Mouse (Mus musculus) heart, postnatal 25 days (tissue): Measurements from ENCODE around the gene Krtap8-1. TPM values are rescaled to one million over a fixed set of nuclear protein-coding genes. Genes with fewer than 3 reads are reported as not detected.

Experiments used
- DNase-seq: peaks from one replicate; pipeline ENCODE4 v3.0.0; 2022; ENCODE audit warnings: low spot score
- intact Hi-C: fragments of 180-260 bp; cut with DNase I; formaldehyde crosslinking; loops from one replicate; pipeline ENCODE4 v1.15.1; 2025
- total RNA-seq, 2 experiments: library from RNA; stranded (reverse); gene quantifications; 2 replicates each; pipeline ENCODE4 v1.2.3; 2021

Krtap8-1 gene
- total RNA-seq: not detected

DNA sequence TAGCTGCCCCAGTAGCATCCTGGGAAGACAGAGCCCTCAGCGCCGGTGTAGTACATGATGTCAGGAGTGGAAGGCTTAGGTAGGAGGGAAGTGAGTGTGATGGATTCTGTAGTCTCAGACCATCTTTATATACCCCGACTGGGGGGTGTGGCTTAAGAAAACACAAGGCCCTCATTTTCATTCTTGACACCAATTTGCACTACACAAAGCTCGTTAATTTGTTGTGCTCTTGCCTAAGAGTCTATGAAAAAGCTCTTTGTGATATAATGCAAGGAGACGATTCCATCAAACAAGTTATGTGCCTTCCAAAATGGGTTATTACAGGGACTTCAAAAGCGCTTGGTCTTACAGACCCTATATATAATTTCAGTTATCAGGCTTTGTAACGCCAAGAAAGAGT is at the start of gene Krtap8-1:
Krtap8-1 (minus strand) TSS at position 101 of the 400 bp plus-strand sequence.
- intact Hi-C loops: no loop called here
- no peak for DNase-seq

- no peak for DNase-seq
- intact Hi-C loops: no loop called here
Measured at GRCm38 (mm10) chr16:89537349-89537748, 49.6 kb upstream of the Krtap8-1 start.

GRCm38 (mm10) chr16:89530547-89530946 is 42.8 kb upstream of the Krtap8-1 start:
- DNase-seq: no peak
- intact Hi-C loops: no loop called here

GRCm38 (mm10) chr16:89529846-89530245 is 42.1 kb upstream of the Krtap8-1 start:
- no peak for DNase-seq
- intact Hi-C loops: no loop called here

DNA sequence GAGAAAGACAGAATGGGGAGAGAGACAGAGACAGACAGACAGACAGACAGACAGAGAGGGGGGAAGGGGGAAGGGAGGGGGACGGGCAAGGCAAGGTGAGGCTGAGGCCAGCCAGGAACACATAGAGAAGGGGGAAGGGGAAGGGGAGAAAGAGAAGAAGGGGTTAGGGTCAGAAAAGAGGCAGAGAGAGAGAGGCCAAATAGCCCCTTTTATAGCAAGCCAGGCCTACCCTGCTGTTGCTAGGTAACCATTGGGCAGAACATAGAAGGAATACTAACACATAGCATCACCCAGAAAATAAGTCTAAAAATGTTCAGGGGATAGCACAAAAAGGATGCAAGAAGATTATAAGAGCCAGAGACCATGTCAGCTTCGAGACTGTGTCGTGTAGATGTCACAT is 40.6 kb upstream of the Krtap8-1 start:
- DNase-seq: no peak
- intact Hi-C loops: no loop called here

DNA sequence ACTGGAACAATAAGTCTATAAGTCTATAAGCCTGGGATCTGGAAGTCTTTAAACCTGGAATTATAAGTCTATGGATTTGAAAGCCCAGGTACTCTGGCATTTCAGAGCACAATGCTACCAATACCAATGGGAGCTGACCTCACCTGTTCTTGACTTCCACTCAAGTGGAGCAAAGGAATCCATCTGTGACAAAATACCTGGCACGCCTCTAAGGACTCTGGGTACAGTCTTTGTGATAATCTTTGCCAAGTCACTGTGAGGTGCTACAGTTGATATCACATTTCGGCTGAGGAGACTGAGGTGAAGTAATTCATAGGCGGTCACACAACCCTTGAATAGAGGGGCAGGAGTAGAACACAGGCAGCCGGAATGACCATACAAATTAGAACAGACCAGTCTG is 33.2 kb upstream of the Krtap8-1 start:
- DNase-seq: no peak
- intact Hi-C loops: no loop called here

GRCm38 (mm10) chr16:89520555-89520954 is 32.8 kb upstream of the Krtap8-1 start:
- DNase-seq: no peak
- intact Hi-C loops: no loop called here

GRCm38 (mm10) chr16:89520091-89520490 is 32.3 kb upstream of the Krtap8-1 start:
- DNase-seq: no peak
- intact Hi-C loops: no loop called here

DNA sequence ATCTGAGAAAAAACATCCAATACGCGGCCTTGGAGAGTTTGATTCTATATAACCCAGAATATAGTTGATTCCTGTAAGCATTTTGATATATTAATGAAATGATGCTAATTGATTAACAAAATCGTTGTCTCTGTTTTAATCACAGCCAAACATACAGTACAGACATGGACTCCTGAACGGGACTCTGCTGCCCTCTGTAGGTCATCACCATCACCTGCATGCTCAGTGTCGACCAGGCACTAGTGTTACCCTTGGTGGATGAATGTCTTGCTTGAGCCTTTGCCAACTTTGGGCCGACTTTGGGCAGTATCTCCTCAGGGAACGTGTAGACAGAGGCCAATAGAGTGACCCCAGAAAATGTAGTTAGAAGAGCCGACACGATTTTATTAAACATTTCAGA is 29.9 kb upstream of the Krtap8-1 start:
- DNase-seq: no peak
- intact Hi-C loops: no loop called here

- no peak for DNase-seq
- intact Hi-C loops: loop anchor here (5.0 kb wide), 1 partner anchor 249 kb away; no protein-coding TSS in a partner anchor
Measured at GRCm38 (mm10) chr16:89513431-89513830, 25.7 kb upstream of the Krtap8-1 start.

DNA sequence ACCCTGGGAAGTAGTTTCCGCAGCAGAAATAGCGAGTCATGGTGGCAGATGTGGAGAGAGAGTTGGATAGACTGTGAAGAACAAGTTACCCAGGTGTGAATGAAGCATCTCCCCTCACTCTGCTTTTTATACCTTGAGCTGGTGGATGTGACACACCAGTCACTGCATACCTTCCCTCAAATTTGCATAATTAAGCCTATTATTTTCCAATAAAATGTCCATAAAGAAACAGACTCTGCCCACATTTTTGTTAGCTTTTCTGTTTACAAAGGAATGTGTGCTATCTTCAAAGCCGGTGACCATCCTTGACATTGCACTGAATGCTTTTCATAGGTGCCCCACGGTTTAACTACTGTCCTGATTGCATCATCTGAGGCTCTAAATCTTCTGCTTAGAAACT is 20.5 kb upstream of the Krtap8-1 start, which contains the start of gene Krtap7-1:
Krtap7-1 (minus strand) TSS at position 101 of the 400 bp plus-strand sequence.
- intact Hi-C loops: no loop called here
- DNase-seq: no peak

- intact Hi-C loops: no loop called here
- no peak for DNase-seq
Measured at GRCm38 (mm10) chr16:89503571-89503970, 15.8 kb upstream of the Krtap8-1 start.

GRCm38 (mm10) chr16:89501870-89502269 is 14.1 kb upstream of the Krtap8-1 start:
- no peak for DNase-seq
- intact Hi-C loops: no loop called here

- DNase-seq: no peak
- intact Hi-C loops: no loop called here
Measured at GRCm38 (mm10) chr16:89497002-89497401, 9.2 kb upstream of the Krtap8-1 start.

GRCm38 (mm10) chr16:89495394-89496153 is 7.8 kb upstream of the Krtap8-1 start:
- intact Hi-C loops: no loop called here
- DNase-seq: no peak

DNA sequence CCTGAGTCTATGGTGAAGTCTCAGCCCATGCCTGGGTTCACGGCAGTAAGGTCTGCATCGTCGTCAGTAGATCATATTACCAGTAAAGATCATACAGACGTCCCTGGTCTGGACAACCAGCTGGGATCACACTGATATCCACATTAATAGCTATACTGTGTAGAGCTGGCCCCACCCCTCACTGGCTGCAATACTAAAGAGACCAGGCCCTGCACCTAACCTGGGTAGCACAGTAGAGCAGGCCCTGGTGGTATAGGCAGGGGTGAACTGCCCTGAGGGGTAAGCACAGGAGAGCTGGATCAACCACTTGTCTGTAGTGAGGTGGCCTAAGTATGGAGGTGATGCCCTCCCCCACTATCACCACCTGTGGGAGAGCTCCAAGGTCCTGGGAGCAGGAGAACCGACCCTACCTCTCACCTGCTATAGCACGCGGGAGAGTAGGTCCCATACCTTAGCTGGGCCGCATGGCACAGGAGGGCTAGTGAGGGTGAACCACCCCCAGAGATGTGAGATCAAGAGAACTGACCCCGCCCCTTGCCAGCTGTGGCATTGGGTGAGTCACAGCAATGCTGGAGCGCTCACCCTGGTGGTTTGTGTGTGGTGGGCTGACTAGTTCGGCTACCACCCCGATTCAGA is 10.0 kb downstream of the Krtap8-1 start:
- no peak for DNase-seq
- intact Hi-C loops: no loop called here

GRCm38 (mm10) chr16:89461189-89461588 is 26.6 kb downstream of the Krtap8-1 start:
- intact Hi-C loops: no loop called here
- DNase-seq: no peak

Other genes starting within 250 kb of the Krtap8-1 start
- not detected for gene Krtap21-1, start 84.1 kb downstream of the Krtap8-1 start, total RNA-seq
- gene Krtap6-2, start 67.8 kb downstream of the Krtap8-1 start, total RNA-seq: not detected
- gene Krtap7-1, start 20.4 kb upstream of the Krtap8-1 start, total RNA-seq: not detected
- not detected for gene Krtap11-1, start 83.2 kb upstream of the Krtap8-1 start, total RNA-seq